Mouse (Mus musculus) brain, adult 10 weeks (tissue): Measurements from ENCODE around the gene Speg. TPM values are rescaled to one million over a fixed set of nuclear protein-coding genes. Genes with fewer than 3 reads are reported as not detected.

Experiments used
- polyA plus RNA-seq: library from polyadenylated mRNA; stranded (reverse); fragments of 350-450 nt; fragmentation: Illumina TruSeq; extraction: RNeasy Lipid Tissue Mini Kit (QIAGEN cat#74804); gene quantifications from one replicate; pipeline ENCODE4 v1.2.3, GENCODE M21; 2015; ENCODE audit warnings: low read depth, low replicate concordance

Speg gene
- polyA plus RNA-seq = 92.7 TPM

DNA sequence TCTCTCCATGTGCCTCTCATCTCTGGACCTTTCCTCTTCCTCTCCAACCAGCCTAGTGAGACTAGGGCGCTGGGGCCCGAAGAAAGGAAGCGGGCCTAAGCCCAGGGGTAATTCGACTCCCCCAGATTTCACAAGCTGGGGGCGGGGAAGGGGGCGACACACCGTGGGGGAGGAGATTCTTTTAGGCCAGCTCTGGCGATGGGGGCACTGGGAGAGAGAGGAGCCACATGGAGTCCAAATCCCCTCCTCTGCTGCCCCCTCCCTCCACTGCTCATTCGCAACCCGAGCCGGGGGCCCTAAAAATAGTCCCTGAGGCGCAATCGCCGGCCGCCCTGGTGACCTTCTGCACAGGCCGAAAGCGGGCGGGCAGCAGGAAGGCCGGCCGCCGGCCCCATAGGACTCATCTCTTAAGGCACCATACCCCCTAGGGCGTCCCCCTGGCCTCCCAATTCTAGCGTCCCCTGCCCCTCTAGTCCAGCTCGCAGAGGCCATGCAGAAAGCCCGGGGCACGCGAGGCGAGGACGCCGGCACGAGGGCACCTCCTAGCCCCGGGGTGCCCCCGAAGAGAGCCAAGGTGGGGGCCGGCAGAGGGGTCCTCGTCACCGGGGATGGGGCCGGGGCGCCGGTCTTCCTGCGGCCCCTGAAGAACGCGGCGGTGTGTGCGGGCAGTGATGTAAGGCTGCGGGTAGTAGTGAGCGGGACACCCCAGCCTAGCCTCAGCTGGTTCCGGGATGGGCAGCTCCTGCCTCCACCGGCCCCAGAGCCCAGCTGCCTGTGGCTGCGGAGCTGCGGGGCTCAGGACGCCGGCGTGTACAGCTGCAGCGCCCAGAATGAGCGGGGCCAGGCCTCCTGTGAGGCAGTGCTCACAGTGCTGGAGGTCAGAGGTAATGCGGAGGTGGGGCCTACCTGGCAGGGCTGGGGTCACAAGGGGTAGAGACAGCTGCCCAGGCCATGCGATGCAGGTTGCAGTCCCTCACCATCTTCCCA is at the start of gene Speg:
Speg (plus strand) TSS at position 348 of the 987 bp plus-strand sequence.

DNA sequence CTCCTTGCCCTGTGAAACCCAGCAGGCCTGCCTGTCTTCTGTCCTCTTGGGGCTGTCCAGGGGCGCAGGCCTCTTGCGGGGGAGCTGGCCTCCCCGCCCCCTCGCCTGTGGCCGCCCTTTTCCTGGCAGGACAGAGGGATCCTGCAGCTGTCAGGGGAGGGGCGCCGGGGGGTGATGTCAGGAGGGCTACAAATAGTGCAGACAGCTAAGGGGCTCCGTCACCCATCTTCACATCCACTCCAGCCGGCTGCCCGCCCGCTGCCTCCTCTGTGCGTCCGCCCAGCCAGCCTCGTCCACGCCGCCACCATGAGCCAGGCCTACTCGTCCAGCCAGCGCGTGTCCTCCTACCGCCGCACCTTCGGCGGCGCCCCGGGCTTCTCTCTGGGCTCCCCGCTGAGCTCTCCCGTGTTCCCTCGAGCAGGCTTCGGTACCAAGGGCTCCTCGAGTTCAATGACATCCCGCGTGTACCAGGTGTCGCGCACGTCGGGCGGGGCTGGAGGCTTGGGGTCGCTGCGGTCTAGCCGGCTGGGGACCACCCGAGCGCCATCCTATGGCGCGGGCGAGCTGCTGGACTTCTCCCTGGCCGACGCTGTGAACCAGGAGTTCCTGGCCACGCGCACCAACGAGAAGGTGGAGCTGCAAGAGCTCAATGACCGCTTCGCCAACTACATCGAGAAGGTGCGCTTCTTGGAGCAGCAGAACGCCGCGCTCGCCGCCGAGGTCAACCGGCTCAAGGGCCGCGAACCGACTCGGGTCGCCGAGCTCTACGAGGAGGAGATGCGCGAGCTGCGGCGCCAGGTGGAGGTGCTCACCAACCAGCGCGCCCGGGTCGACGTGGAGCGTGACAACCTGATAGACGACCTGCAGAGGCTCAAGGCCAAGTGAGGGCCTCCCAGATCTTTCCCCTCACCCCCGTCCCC is 14.7 kb upstream of the Speg start, which contains the start of gene Des:
Des (plus strand) TSS at position 218 of the 920 bp plus-strand sequence.

GRCm38 (mm10) chr1:75435475-75436328 is 60.6 kb downstream of the Speg start, which contains the start of gene Gmppa:
Gene Gmppa (plus strand): TSS chr1:75435930.

DNA sequence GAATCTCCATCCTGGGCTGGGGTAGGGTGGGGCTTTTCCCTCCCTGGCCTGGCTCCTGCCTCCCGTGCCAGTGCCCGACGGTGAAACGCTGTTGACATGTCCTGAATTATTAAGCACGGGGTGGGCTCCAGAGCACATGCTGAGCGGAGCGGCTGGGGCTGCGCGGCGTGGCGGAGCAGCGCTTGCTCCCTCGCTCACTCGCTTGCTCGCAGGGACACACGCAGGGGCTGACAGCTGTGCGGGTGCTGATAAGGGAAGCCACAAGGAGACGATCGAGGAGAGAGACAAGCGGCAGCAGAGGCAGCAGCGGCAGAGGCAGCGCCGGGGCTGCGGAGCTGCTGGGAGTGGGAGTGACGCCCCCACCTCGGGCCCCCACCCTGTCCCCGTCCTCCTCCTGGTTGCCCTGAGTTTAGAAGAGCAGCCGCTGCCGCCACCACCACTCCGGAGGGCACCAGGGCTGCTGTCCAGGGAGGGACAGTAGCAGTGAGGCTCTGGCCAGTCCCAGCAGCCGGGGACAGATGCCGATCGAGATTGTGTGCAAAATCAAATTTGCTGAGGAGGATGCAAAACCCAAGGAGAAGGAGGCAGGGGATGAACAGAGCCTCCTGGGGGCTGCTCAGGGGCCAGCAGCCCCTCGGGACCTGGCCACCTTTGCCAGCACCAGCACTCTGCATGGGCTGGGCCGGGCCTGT is 75.4 kb downstream of the Speg start, which contains the start of gene Asic4:
Asic4 (plus strand) TSS at position 123 of the 692 bp plus-strand sequence.

GRCm38 (mm10) chr1:75478916-75479634 is 104.0 kb downstream of the Speg start, which contains the start of the genes Chpf and Tmem198:
Gene Chpf (minus strand): TSS chr1:75479307.
Gene Tmem198 (plus strand): TSS chr1:75479532.

Other genes with a start within 250 kb of the Speg start
- 1.2 TPM for gene Slc23a3, start 241.4 kb upstream of the Speg start, polyA plus RNA-seq
- gene Cnppd1, start 232.6 kb upstream of the Speg start, polyA plus RNA-seq = 32.5 TPM
- 177 TPM for gene Retreg2, start 232.5 kb upstream of the Speg start, polyA plus RNA-seq
- gene Zfand2b, start 206.7 kb upstream of the Speg start, polyA plus RNA-seq = 38.9 TPM
- gene Abcb6, start 194.9 kb upstream of the Speg start, polyA plus RNA-seq = 16.0 TPM
- gene Ankzf1, start 183.1 kb upstream of the Speg start, polyA plus RNA-seq = 23.9 TPM
- 87.2 TPM for gene Atg9a, start 183.1 kb upstream of the Speg start, polyA plus RNA-seq
- gene Glb1l, start 164.5 kb upstream of the Speg start, polyA plus RNA-seq = 9.7 TPM
- 131 TPM for gene Stk16, start 164.5 kb upstream of the Speg start, polyA plus RNA-seq
- gene Tuba4a, start 155.4 kb upstream of the Speg start, polyA plus RNA-seq = 815 TPM
- not detected for gene A630095N17Rik, start 143.2 kb upstream of the Speg start, polyA plus RNA-seq
- gene Dnajb2, start 138.9 kb upstream of the Speg start, polyA plus RNA-seq = 126 TPM
- 334 TPM for gene Ptprn, start 110.8 kb upstream of the Speg start, polyA plus RNA-seq
- 298 TPM for gene Resp18, start 96.9 kb upstream of the Speg start, polyA plus RNA-seq
- 71.3 TPM for gene Dnpep, start 57.3 kb upstream of the Speg start, polyA plus RNA-seq
- gene Des, start 15.0 kb upstream of the Speg start, polyA plus RNA-seq = 2.4 TPM
- gene Gmppa, start 60.6 kb downstream of the Speg start, polyA plus RNA-seq = 61.1 TPM
- gene Asic4, start 75.1 kb downstream of the Speg start, polyA plus RNA-seq = 22.7 TPM
- gene Chpf, start 104.0 kb downstream of the Speg start, polyA plus RNA-seq = 55.1 TPM
- gene Tmem198, start 104.2 kb downstream of the Speg start, polyA plus RNA-seq = 55.6 TPM
- gene Obsl1, start 131.2 kb downstream of the Speg start, polyA plus RNA-seq = 14.5 TPM
- 24.9 TPM for gene Inha, start 131.8 kb downstream of the Speg start, polyA plus RNA-seq
- gene Stk11ip, start 146.2 kb downstream of the Speg start, polyA plus RNA-seq = 21.0 TPM
- gene Slc4a3, start 171.0 kb downstream of the Speg start, polyA plus RNA-seq = 76.2 TPM